ENCODE assay signal across 17 mouse cellular contexts in the genomic region with DNA sequence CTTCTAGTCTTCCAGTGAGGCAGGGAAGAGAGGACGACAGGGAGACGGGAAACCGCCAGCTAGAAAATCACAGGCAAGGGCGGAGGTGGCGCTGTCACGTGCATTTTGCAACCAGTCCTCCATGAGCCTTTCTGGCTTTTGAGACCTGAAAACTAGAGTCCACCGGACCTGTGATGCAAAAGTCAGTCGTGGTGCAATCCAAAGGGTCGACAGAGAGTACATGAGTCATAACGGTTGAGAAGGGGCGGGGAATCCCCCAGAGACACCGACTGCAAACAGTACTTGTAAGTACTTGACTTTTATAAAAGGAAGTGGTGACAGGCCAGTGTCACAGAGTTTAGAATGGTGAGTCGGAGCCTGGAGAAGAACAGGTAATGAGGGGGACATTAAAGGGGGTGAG. TPM values are rescaled to one million over a fixed set of nuclear protein-coding genes. Genes with fewer than 3 reads are reported as not detected.
A peak's percentile ranks its signal among the peaks of the same experiment; 100 is the strongest.
DNase-seq lines count a peak whose midpoint lies in the region; ATAC-seq lines count a peak whose summit lies in the region.
"Had no signal": no experiment of that assay in that cellular context is flagged by ENCODE, and none has a peak within 500 bp of the region (broad histone marks: within the 10 kb centered on the region; RNA-seq: fewer than 3 reads in every experiment).

No protein-coding gene starts in this region.

- H3K9ac ChIP-seq in forebrain, embryonic 16.5 days (replicated peaks; ENCODE audit: low read depth, low read length) = no peak overlapping the region
- H3K9ac ChIP-seq: embryonic facial prominence, embryonic 12.5 days; hindbrain, embryonic 13.5 days had no signal

- peak; percentile 84 for DNase-seq in 3T3-L1 (ENCODE audit: low read depth, low spot score)
- DNase-seq in CD4-positive helper T cell, adult 2 months (ENCODE audit: low read depth, low spot score) = peak; percentile 14
- peak; percentile 38 for DNase-seq in lung, postnatal 10 days
- DNase-seq in thymus, postnatal 10 days (ENCODE audit: low spot score in 2 of 2) = no peak
- DNase-seq in cerebellum, postnatal 25 days = no peak
- no peak for DNase-seq in left cerebral cortex, postnatal 14 days (ENCODE audit: low spot score in 2 of 2)
- DNase-seq: cerebellum, adult 9-10 months; gastrocnemius, postnatal 10 days; kidney, adult 2 months; right cerebral cortex, postnatal 4 days had no signal

- H3K4me2 ChIP-seq in forebrain, embryonic 16.5 days (ENCODE audit: low read length) = no peak overlapping the region
- H3K4me2 ChIP-seq: embryonic facial prominence, embryonic 12.5 days; hindbrain, embryonic 13.5 days had no signal

- H3K36me3 ChIP-seq in forebrain, embryonic 16.5 days (ENCODE audit: control insufficient read depth, insufficient read depth) = no peaks in the 10 kb centered on the region
- H3K36me3 ChIP-seq: embryonic facial prominence, embryonic 12.5 days; heart, embryonic 10.5 days; hindbrain, embryonic 13.5 days; midbrain, embryonic 10.5 days had no signal

- WGBS in forebrain, embryonic 16.5 days = 79% methylated on average over 13 of the region's 13 CpGs

- no peaks in the 10 kb centered on the region for H3K27me3 ChIP-seq in forebrain, embryonic 16.5 days (replicated peaks; ENCODE audit: control insufficient read depth, insufficient read depth, low read length)
- H3K27me3 ChIP-seq: embryonic facial prominence, embryonic 12.5 days had no signal

- ATAC-seq in common myeloid progenitor, adult 5-6 weeks (replicated peaks; ENCODE audit: low read depth, poor library complexity, severe bottlenecking) = peak; percentile 76
- ATAC-seq in forebrain, embryonic 16.5 days = no peak

- H3K4me1 ChIP-seq in forebrain, embryonic 16.5 days (replicated peaks; ENCODE audit: control insufficient read depth, insufficient read depth, low read length) = no peaks in the 10 kb centered on the region
- H3K4me1 ChIP-seq: embryonic facial prominence, embryonic 12.5 days; hindbrain, embryonic 13.5 days had no signal

- H3K4me3 ChIP-seq in forebrain, embryonic 16.5 days (replicated peaks; ENCODE audit: low read length) = no peak overlapping the region
- H3K4me3 ChIP-seq: embryonic facial prominence, embryonic 12.5 days; heart, embryonic 10.5 days; hindbrain, embryonic 13.5 days; midbrain, embryonic 10.5 days had no signal

- intact Hi-C loops in left cerebral cortex, postnatal 14 days (cut with DNase I) = no loop called here

- no peaks in the 10 kb centered on the region for H3K9me3 ChIP-seq in forebrain, embryonic 16.5 days (ENCODE audit: control insufficient read depth, low read length)
- H3K9me3 ChIP-seq: embryonic facial prominence, embryonic 12.5 days; heart, embryonic 10.5 days; hindbrain, embryonic 13.5 days; midbrain, embryonic 10.5 days had no signal

- no peak overlapping the region for H3K27ac ChIP-seq in forebrain, embryonic 16.5 days (ENCODE audit: low read length)
- H3K27ac ChIP-seq: embryonic facial prominence, embryonic 12.5 days; heart, embryonic 10.5 days; hindbrain, embryonic 13.5 days; midbrain, embryonic 10.5 days; stomach, postnatal 0 days had no signal

RNA-seq across cellular contexts. Expression of a gene that starts 20.8 kb away (rescaled TPM):
- not detected in 2 replicates for total RNA-seq in common myeloid progenitor, adult 5-6 weeks (2017)
- polyA plus RNA-seq in forebrain, embryonic 16.5 days (2015; fragmentation: Nextera tagmentation; extraction: Ambion mirVana) = 28.4 and 31.4 TPM in 2 replicates
- total RNA-seq in left cerebral cortex, postnatal 14 days (2021) = 100 to 1,000 TPM; 115 to 139 TPM
- polyA plus RNA-seq: kidney, adult 2 months had no signal

Comparison
In these comparisons a context has a peak if more than half of its experiments do, and no peak if none do; other contexts are left out.
1. DNase-seq: peak in 3T3-L1 (single experiment), CD4-positive helper T cell, adult 2 months (single experiment) and lung, postnatal 10 days (single experiment); none in thymus, postnatal 10 days (0 of 2), cerebellum, postnatal 25 days (0 of 2) and left cerebral cortex, postnatal 14 days (0 of 2).
2. RNA of a gene that starts 20.8 kb away (total RNA-seq): 115 to 139 TPM in left cerebral cortex, postnatal 14 days; not detected in common myeloid progenitor, adult 5-6 weeks; every median in the first group is over 100 times any median in the second.